ENCODE assay signal across 25 mouse cellular contexts in genomic region chr16:11414631-11415030, GRCm38 (mm10).
"Had no signal": no experiment of that assay in that cellular context is flagged by ENCODE, and none has a peak within 500 bp of the region (broad histone marks: within the 10 kb centered on the region; RNA-seq: fewer than 3 reads in every experiment).

No protein-coding gene starts in this region.

- H3K9me3 ChIP-seq: embryonic facial prominence, embryonic 10.5 days; embryonic facial prominence, embryonic 12.5 days; embryonic facial prominence, embryonic 13.5 days; embryonic facial prominence, embryonic 15.5 days; forebrain, embryonic 10.5 days; forebrain, embryonic 12.5 days; forebrain, embryonic 13.5 days; forebrain, embryonic 15.5 days had no signal

- H3K9ac ChIP-seq: embryonic facial prominence, embryonic 12.5 days; embryonic facial prominence, embryonic 13.5 days; embryonic facial prominence, embryonic 15.5 days; forebrain, embryonic 12.5 days; forebrain, embryonic 13.5 days; forebrain, embryonic 15.5 days; forebrain, postnatal 0 days had no signal

- H3K27ac ChIP-seq: embryonic facial prominence, embryonic 10.5 days; embryonic facial prominence, embryonic 12.5 days; embryonic facial prominence, embryonic 13.5 days; embryonic facial prominence, embryonic 15.5 days; forebrain, embryonic 10.5 days; forebrain, embryonic 12.5 days; forebrain, embryonic 13.5 days; forebrain, embryonic 15.5 days; heart, adult 2 months had no signal

- H3K4me2 ChIP-seq: embryonic facial prominence, embryonic 12.5 days; embryonic facial prominence, embryonic 13.5 days; embryonic facial prominence, embryonic 15.5 days; forebrain, embryonic 12.5 days; forebrain, embryonic 13.5 days; forebrain, embryonic 15.5 days had no signal

- H3K4me3 ChIP-seq: embryonic facial prominence, embryonic 10.5 days; embryonic facial prominence, embryonic 12.5 days; embryonic facial prominence, embryonic 13.5 days; embryonic facial prominence, embryonic 15.5 days; erythroblast, embryonic 14.5 days; forebrain, embryonic 10.5 days; forebrain, embryonic 12.5 days; forebrain, embryonic 13.5 days; forebrain, embryonic 15.5 days; heart, adult 2 months had no signal

- DNase-seq: cerebellum, adult 8-10 months; cerebellum, adult 9-10 months; cerebellum, adult 9-11 months; cerebellum, postnatal 10 days; cerebellum, postnatal 14 days; cerebellum, postnatal 25 days; cerebellum, postnatal 36 days; embryo, embryonic 11 days; forebrain, postnatal 0 days; gastrocnemius, postnatal 10 days; gastrocnemius, postnatal 14 days; gastrocnemius, postnatal 25 days; gastrocnemius, postnatal 36 days; heart, adult 11 months; heart, adult 18-20 months; heart, adult 2 months had no signal

- H3K27me3 ChIP-seq: embryonic facial prominence, embryonic 12.5 days; embryonic facial prominence, embryonic 13.5 days; embryonic facial prominence, embryonic 15.5 days; forebrain, embryonic 12.5 days; forebrain, embryonic 13.5 days; forebrain, embryonic 15.5 days had no signal

- H3K4me1 ChIP-seq: embryonic facial prominence, embryonic 10.5 days; embryonic facial prominence, embryonic 12.5 days; embryonic facial prominence, embryonic 13.5 days; embryonic facial prominence, embryonic 15.5 days; forebrain, embryonic 10.5 days; forebrain, embryonic 12.5 days; forebrain, embryonic 13.5 days; forebrain, embryonic 15.5 days had no signal

- H3K36me3 ChIP-seq: embryonic facial prominence, embryonic 10.5 days; embryonic facial prominence, embryonic 12.5 days; forebrain, embryonic 10.5 days; forebrain, embryonic 12.5 days; forebrain, embryonic 15.5 days had no signal
